Mouse (Mus musculus): ENCODE data around the gene 4931406P16Rik. TPM values are rescaled to one million over a fixed set of nuclear protein-coding genes. Genes with fewer than 3 reads are reported as not detected.

4931406P16Rik gene
- total and polyA plus RNA-seq, 3 experiments = 23.5 to 45.7 (median 25.5) TPM

GRCm38 (mm10) chr7:34266421-34266820 is 46.9 kb downstream of the 4931406P16Rik start:
- peaks cover 2% of the 10 kb centered on the region; the same call in 1 of the 2 replicates for H3K4me1 ChIP-seq (ENCODE audit: insufficient read depth, low read depth, low read length)
- H3K36me3 ChIP-seq (replicated peaks) = peaks cover 54% of the 10 kb centered on the region
- DNase-seq (ENCODE audit: low spot score) (no peak), ATAC-seq (ENCODE audit: extremely low read depth, insufficient number of reproducible peaks, low FRiP score, poor library complexity, severe bottlenecking) (no peak)
- H3K27me3 ChIP-seq (ENCODE audit: insufficient read depth, low read length) = no peaks in the 10 kb centered on the region
- no peaks in the 10 kb centered on the region for H3K9me3 ChIP-seq (replicated peaks)
- H3K4me3 ChIP-seq (ENCODE audit: low read depth, low read length) = no peak overlapping the region
- no peak for TF ChIP-seq GATA2 (IDR thresholded peaks at IDR 0.05; ENCODE audit: borderline replicate concordance, low read depth, low read length)
- TF ChIP-seq GATA1 (IDR thresholded peaks at IDR 0.05; ENCODE audit: borderline replicate concordance, low read length) = no peak
- TF ChIP-seq TAL1 (conservative IDR thresholded peaks at IDR 0.05; ENCODE audit: low read depth, low read length) = no peak
- no peak for TF ChIP-seq CTCF (IDR thresholded peaks at IDR 0.05; ENCODE audit: low read depth, low read length)
- TF ChIP-seq POLR2AphosphoS5 (IDR thresholded peaks at IDR 0.05; ENCODE audit: insufficient replicate concordance, low read depth, low read length) = no peak

- DNase-seq (ENCODE audit: low spot score) = no peak
- Histone ChIP-seq H3K27me3 (ENCODE audit: insufficient read depth, low read length) (no peaks in the 10 kb centered on the region), H3K36me3 (replicated peaks) (peaks cover 58% of the 10 kb centered on the region), H3K4me1 (ENCODE audit: insufficient read depth, low read depth, low read length) (peaks cover 2% of the 10 kb centered on the region; the same call in 1 of the 2 replicates), H3K9me3 (replicated peaks) (no peaks in the 10 kb centered on the region), H3K4me3 (ENCODE audit: low read depth, low read length) (no peak overlapping the region)
- TF ChIP-seq TAL1 (conservative IDR thresholded peaks at IDR 0.05; ENCODE audit: low read depth, low read length) = no peak
- TF ChIP-seq GATA1 (IDR thresholded peaks at IDR 0.05; ENCODE audit: borderline replicate concordance, low read length) = no peak
- TF ChIP-seq POLR2AphosphoS5 (IDR thresholded peaks at IDR 0.05; ENCODE audit: insufficient replicate concordance, low read depth, low read length) = no peak
- no peak for TF ChIP-seq GATA2 (IDR thresholded peaks at IDR 0.05; ENCODE audit: borderline replicate concordance, low read depth, low read length)
- TF ChIP-seq CTCF (IDR thresholded peaks at IDR 0.05; ENCODE audit: low read depth, low read length) = no peak
- no peak for ATAC-seq (ENCODE audit: extremely low read depth, insufficient number of reproducible peaks, low FRiP score, poor library complexity, severe bottlenecking)
Observed at GRCm38 (mm10) chr7:34265876-34266346, 47.4 kb downstream of the 4931406P16Rik start.

GRCm38 (mm10) chr7:34263437-34263836 is 49.9 kb downstream of the 4931406P16Rik start:
- DNase-seq (ENCODE audit: low spot score) = no peak
- Histone ChIP-seq H3K27me3 (ENCODE audit: insufficient read depth, low read length) (no peaks in the 10 kb centered on the region), H3K4me1 (ENCODE audit: insufficient read depth, low read depth, low read length) (peaks cover 2% of the 10 kb centered on the region; the same call in 1 of the 2 replicates), H3K36me3 (replicated peaks) (peaks cover 75% of the 10 kb centered on the region), H3K9me3 (replicated peaks) (no peaks in the 10 kb centered on the region), H3K4me3 (ENCODE audit: low read depth, low read length) (no peak overlapping the region)
- ATAC-seq (ENCODE audit: extremely low read depth, insufficient number of reproducible peaks, low FRiP score, poor library complexity, severe bottlenecking) = no peak
- TF ChIP-seq GATA1 (IDR thresholded peaks at IDR 0.05; ENCODE audit: borderline replicate concordance, low read length) = no peak
- no peak for TF ChIP-seq POLR2AphosphoS5 (IDR thresholded peaks at IDR 0.05; ENCODE audit: insufficient replicate concordance, low read depth, low read length)
- no peak for TF ChIP-seq GATA2 (IDR thresholded peaks at IDR 0.05; ENCODE audit: borderline replicate concordance, low read depth, low read length)
- TF ChIP-seq CTCF (IDR thresholded peaks at IDR 0.05; ENCODE audit: low read depth, low read length) = no peak
- TF ChIP-seq TAL1 (conservative IDR thresholded peaks at IDR 0.05; ENCODE audit: low read depth, low read length) = no peak

GRCm38 (mm10) chr7:34258407-34258806 is 54.9 kb downstream of the 4931406P16Rik start:
- Histone ChIP-seq H3K9me3 (replicated peaks) (no peaks in the 10 kb centered on the region), H3K4me1 (ENCODE audit: insufficient read depth, low read depth, low read length) (no peaks in the 10 kb centered on the region), H3K36me3 (replicated peaks) (peaks cover 88% of the 10 kb centered on the region), H3K4me3 (ENCODE audit: low read depth, low read length) (no peak overlapping the region), H3K27me3 (ENCODE audit: insufficient read depth, low read length) (no peaks in the 10 kb centered on the region)
- no peak for TF ChIP-seq GATA1 (IDR thresholded peaks at IDR 0.05; ENCODE audit: borderline replicate concordance, low read length)
- TF ChIP-seq GATA2 (IDR thresholded peaks at IDR 0.05; ENCODE audit: borderline replicate concordance, low read depth, low read length) = no peak
- TF ChIP-seq POLR2AphosphoS5 (IDR thresholded peaks at IDR 0.05; ENCODE audit: insufficient replicate concordance, low read depth, low read length) = no peak
- no peak for TF ChIP-seq CTCF (IDR thresholded peaks at IDR 0.05; ENCODE audit: low read depth, low read length)
- TF ChIP-seq TAL1 (conservative IDR thresholded peaks at IDR 0.05; ENCODE audit: low read depth, low read length) = no peak
- no peak for DNase-seq (ENCODE audit: low spot score)
- no peak for ATAC-seq (ENCODE audit: extremely low read depth, insufficient number of reproducible peaks, low FRiP score, poor library complexity, severe bottlenecking)

- H3K36me3 ChIP-seq (replicated peaks) = peaks cover 81% of the 10 kb centered on the region
- H3K27me3 ChIP-seq (ENCODE audit: insufficient read depth, low read length) = no peaks in the 10 kb centered on the region
- ATAC-seq (ENCODE audit: extremely low read depth, insufficient number of reproducible peaks, low FRiP score, poor library complexity, severe bottlenecking) = no peak
- no peak for DNase-seq (ENCODE audit: low spot score)
- no peaks in the 10 kb centered on the region for H3K9me3 ChIP-seq (replicated peaks)
- H3K4me3 ChIP-seq (ENCODE audit: low read depth, low read length) = no peak overlapping the region
- no peak for TF ChIP-seq TAL1 (conservative IDR thresholded peaks at IDR 0.05; ENCODE audit: low read depth, low read length)
- TF ChIP-seq GATA1 (IDR thresholded peaks at IDR 0.05; ENCODE audit: borderline replicate concordance, low read length) = no peak
- no peak for TF ChIP-seq CTCF (IDR thresholded peaks at IDR 0.05; ENCODE audit: low read depth, low read length)
- no peak for TF ChIP-seq GATA2 (IDR thresholded peaks at IDR 0.05; ENCODE audit: borderline replicate concordance, low read depth, low read length)
- no peak for TF ChIP-seq POLR2AphosphoS5 (IDR thresholded peaks at IDR 0.05; ENCODE audit: insufficient replicate concordance, low read depth, low read length)
- H3K4me1 ChIP-seq (ENCODE audit: insufficient read depth, low read depth, low read length) = no peaks in the 10 kb centered on the region
Observed at GRCm38 (mm10) chr7:34257279-34257678, 56.1 kb downstream of the 4931406P16Rik start.

- Histone ChIP-seq H3K36me3 (replicated peaks) (peaks cover 80% of the 10 kb centered on the region), H3K4me1 (ENCODE audit: insufficient read depth, low read depth, low read length) (no peaks in the 10 kb centered on the region), H3K4me3 (ENCODE audit: low read depth, low read length) (no peak overlapping the region), H3K27me3 (ENCODE audit: insufficient read depth, low read length) (no peaks in the 10 kb centered on the region), H3K9me3 (replicated peaks) (no peaks in the 10 kb centered on the region)
- TF ChIP-seq GATA1 (IDR thresholded peaks at IDR 0.05; ENCODE audit: borderline replicate concordance, low read length) = no peak
- no peak for TF ChIP-seq GATA2 (IDR thresholded peaks at IDR 0.05; ENCODE audit: borderline replicate concordance, low read depth, low read length)
- TF ChIP-seq CTCF (IDR thresholded peaks at IDR 0.05; ENCODE audit: low read depth, low read length) = no peak
- no peak for TF ChIP-seq POLR2AphosphoS5 (IDR thresholded peaks at IDR 0.05; ENCODE audit: insufficient replicate concordance, low read depth, low read length)
- DNase-seq (ENCODE audit: low spot score) (no peak), ATAC-seq (ENCODE audit: extremely low read depth, insufficient number of reproducible peaks, low FRiP score, poor library complexity, severe bottlenecking) (no peak)
Observed at GRCm38 (mm10) chr7:34255916-34256315, 57.4 kb downstream of the 4931406P16Rik start.
